In the genomic region with DNA sequence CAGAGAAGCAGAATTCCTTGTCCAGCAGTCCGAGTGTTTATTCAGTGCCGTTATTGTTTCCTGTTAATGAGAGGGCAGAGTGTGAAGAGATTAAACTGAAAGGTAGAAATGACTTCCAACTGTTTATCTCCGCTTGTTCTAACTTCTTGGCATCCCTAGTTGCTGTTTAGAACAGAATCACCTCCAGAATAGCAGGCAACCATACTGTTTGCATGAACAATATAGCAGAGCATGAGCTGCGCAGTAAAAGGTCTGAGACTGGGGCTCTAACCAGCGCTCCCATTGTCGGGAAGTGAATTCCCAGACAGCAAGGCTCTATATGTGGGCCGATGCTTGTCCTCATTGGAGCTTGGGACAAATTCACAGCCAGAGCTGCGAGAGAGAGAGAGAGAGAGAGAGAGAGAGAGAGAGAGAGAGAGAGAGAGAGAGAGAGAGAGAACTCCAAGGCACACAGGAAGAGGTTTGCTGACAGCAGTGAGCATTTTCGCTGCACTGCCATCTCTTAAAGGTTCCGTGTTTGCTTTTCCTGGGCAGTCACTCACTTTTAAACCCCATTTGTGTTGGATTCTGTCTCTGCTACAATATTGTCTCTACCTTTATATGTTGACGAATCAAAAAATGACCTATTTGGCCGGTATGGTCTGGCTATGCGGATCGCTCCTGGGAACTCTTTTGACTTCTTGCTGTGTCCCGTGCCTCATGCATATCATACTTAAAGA, we compare ENCODE assay signal across 8 mouse cellular contexts. TPM values are rescaled to one million over a fixed set of nuclear protein-coding genes. Genes with fewer than 3 reads are reported as not detected.
DNase-seq lines count a peak whose midpoint lies in the region; ATAC-seq and TF ChIP-seq lines count a peak whose summit lies in the region.

No protein-coding gene starts in this region.

- H3ac ChIP-seq in myocyte (ENCODE audit: control insufficient read depth, insufficient read length), result no peak overlapping the region

- H3K79me2 ChIP-seq in myocyte (ENCODE audit: control insufficient read depth, insufficient read depth), result no peaks in the 10 kb centered on the region

- peak overlapping the region; percentile 1; the same call in 1 of the 2 replicates for H3K4me3 ChIP-seq in kidney, embryonic 16.5 days (ENCODE audit: low read length)
- H3K4me3 ChIP-seq in heart, postnatal 0 days (ENCODE audit: low read depth, low read length), result peak overlapping the region; percentile 47
- no peak overlapping the region for H3K4me3 ChIP-seq in myocyte

- TF ChIP-seq EP300 in heart, postnatal 0 days (IDR thresholded peaks at IDR 0.05; ENCODE audit: low read depth), result no peak

- no peaks in the 10 kb centered on the region for H3K9me3 ChIP-seq in kidney, embryonic 16.5 days (ENCODE audit: low read length)
- H3K9me3 ChIP-seq in heart, postnatal 0 days (replicated peaks; ENCODE audit: control insufficient read depth, low read length), result no peaks in the 10 kb centered on the region

- WGBS in kidney, embryonic 16.5 days, result 54% methylated on average over 15 of the region's 15 CpGs
- 44% methylated on average over 15 of the region's 15 CpGs for WGBS in heart, postnatal 0 days

- H3K4me1 ChIP-seq in kidney, embryonic 16.5 days (ENCODE audit: insufficient read depth, low read length), result no peaks in the 10 kb centered on the region
- H3K4me1 ChIP-seq in heart, postnatal 0 days (ENCODE audit: control insufficient read depth, insufficient read depth), result 0 out of 2 replicates have a peak, but pooled peaks cover 4% of the 10 kb centered on the region

- no peak for TF ChIP-seq POLR2A in myocyte (IDR thresholded peaks at IDR 0.05; ENCODE audit: insufficient read length, low read depth)

- no peak overlapping the region for H3K9ac ChIP-seq in kidney, embryonic 16.5 days (replicated peaks; ENCODE audit: low read length)
- peak overlapping the region; percentile 59 for H3K9ac ChIP-seq in heart, postnatal 0 days (replicated peaks; ENCODE audit: low read depth, low read length)

- no peak for TF ChIP-seq CTCF in heart, postnatal 0 days (IDR thresholded peaks at IDR 0.05; ENCODE audit: low read depth)

- no peak for DNase-seq in kidney, postnatal 25 days
- DNase-seq in heart, postnatal 0 days (ENCODE audit: low spot score), result peak; percentile 16
- no peak for DNase-seq in cerebellum, adult 8-10 months
- no peak for DNase-seq in right cerebral cortex, postnatal 14 days

- H3K27ac ChIP-seq in kidney, embryonic 16.5 days (ENCODE audit: low read length), result no peak overlapping the region
- H3K27ac ChIP-seq in heart, postnatal 0 days (ENCODE audit: low read depth), result peak overlapping the region; percentile 72

- H3K27me3 ChIP-seq in kidney, embryonic 16.5 days (ENCODE audit: insufficient read depth, low read length), result no peaks in the 10 kb centered on the region
- no peaks in the 10 kb centered on the region for H3K27me3 ChIP-seq in heart, postnatal 0 days (ENCODE audit: control insufficient read depth, insufficient read depth, low read length)
- peaks cover 10% of the 10 kb centered on the region for H3K27me3 ChIP-seq in myocyte (ENCODE audit: control insufficient read depth, insufficient read depth, insufficient read length)

- ATAC-seq in kidney, embryonic 16.5 days (ENCODE audit: low FRiP score, low TSS enrichment), result no peak
- ATAC-seq in activated CD4-positive, CD25-positive, alpha-beta regulatory T cell, adult 4 months, result peak; percentile 27
- no peak for ATAC-seq in heart, postnatal 0 days (ENCODE audit: insufficient read depth, low read depth)
- ATAC-seq in monocyte, adult 5-6 weeks (replicated peaks; ENCODE audit: insufficient number of reproducible peaks, low FRiP score, low TSS enrichment, poor library complexity, severe bottlenecking), result no peak

- peak overlapping the region; percentile 35; the same call in 1 of the 2 replicates for H3K4me2 ChIP-seq in kidney, embryonic 16.5 days (replicated peaks; ENCODE audit: low read depth, low read length)
- peak overlapping the region; percentile 66 for H3K4me2 ChIP-seq in heart, postnatal 0 days (ENCODE audit: low read depth, low read length)
- H3K4me2 ChIP-seq in myocyte (ENCODE audit: low read depth), result peak overlapping the region; percentile 69

- H3K36me3 ChIP-seq in kidney, embryonic 16.5 days (ENCODE audit: insufficient read depth, low read length), result no peaks in the 10 kb centered on the region
- H3K36me3 ChIP-seq in heart, postnatal 0 days (replicated peaks; ENCODE audit: control insufficient read depth, insufficient read depth, low read length), result no peaks in the 10 kb centered on the region
- H3K36me3 ChIP-seq in myocyte (ENCODE audit: control insufficient read depth, insufficient read depth), result no peaks in the 10 kb centered on the region

TF ChIP-seq in myocyte, 11 proteins besides CTCF, POLR2A, EP300 and RAD21:
- no peak for TF ChIP-seq TCF12 (IDR thresholded peaks at IDR 0.05; ENCODE audit: insufficient read depth, poor library complexity, severe bottlenecking)
- TF ChIP-seq E2F4 (IDR thresholded peaks at IDR 0.05; ENCODE audit: insufficient read depth), result no peak
- TF ChIP-seq CEBPB (IDR thresholded peaks at IDR 0.05; ENCODE audit: insufficient read depth, poor library complexity, severe bottlenecking), result no peak
- no peak for TF ChIP-seq REST (IDR thresholded peaks at IDR 0.05; ENCODE audit: insufficient read depth, insufficient read length)
- no peak for TF ChIP-seq MYOD1 (IDR thresholded peaks at IDR 0.05; ENCODE audit: control insufficient read depth in 1 of 3, insufficient read length in 2 of 3, low read depth in 2 of 3)
- TF ChIP-seq MYOG (IDR thresholded peaks at IDR 0.05; ENCODE audit: control insufficient read depth in 1 of 3, insufficient read depth in 1 of 3, insufficient read length in 2 of 3, low read depth in 2 of 3), result no peak
- no peak for TF ChIP-seq MAX (IDR thresholded peaks at IDR 0.05; ENCODE audit: low read depth)
- TF ChIP-seq TCF3 (IDR thresholded peaks at IDR 0.05; ENCODE audit: insufficient read length, low read depth), result no peak
- no peak for TF ChIP-seq POLR2AphosphoS2 (IDR thresholded peaks at IDR 0.05; ENCODE audit: insufficient read length, low read depth)
- TF ChIP-seq SRF (IDR thresholded peaks at IDR 0.05; ENCODE audit: control insufficient read depth, insufficient read length, low read depth), result no peak
- no peak for TF ChIP-seq USF1 (IDR thresholded peaks at IDR 0.05; ENCODE audit: low read depth)

RNA-seq across cellular contexts. Expression of a gene that starts 3.5 kb away (rescaled TPM):
- 0.05 TPM in 1 of 2 replicates, not detected in the other for polyA plus RNA-seq in kidney, embryonic 16.5 days (2015; fragmentation: Nextera tagmentation; extraction: Ambion mirVana)
- 10 to 100 TPM; 10.1 to 14.4 TPM for polyA plus RNA-seq in activated CD4-positive, CD25-positive, alpha-beta regulatory T cell, adult 4 months (2017; shearing (Covaris generic))
- total RNA-seq in heart, postnatal 0 days (2014; rRNA removed; ENCODE audit: low replicate concordance), result 1.6 and 4.4 TPM in 2 replicates
- polyA plus RNA-seq in heart, postnatal 0 days (2015; fragmentation: Nextera tagmentation; extraction: Ambion mirVana), result 0.33 and 0.44 TPM in 2 replicates
- not detected for polyA plus RNA-seq in myocyte (2012; fragmentation: generic; extraction: Trizol)
- 12.7 to 31.6 TPM (median 16.9 TPM) in 3 replicates for total RNA-seq in monocyte, adult 5-6 weeks (2017)

RNA-seq across cellular contexts. Expression of a gene that starts 32.9 kb away (rescaled TPM):
- polyA plus RNA-seq in kidney, embryonic 16.5 days (2015; fragmentation: Nextera tagmentation; extraction: Ambion mirVana), result 2.5 and 3.1 TPM in 2 replicates
- polyA plus RNA-seq in activated CD4-positive, CD25-positive, alpha-beta regulatory T cell, adult 4 months (2017; shearing (Covaris generic)), result 100 to 1,000 TPM; 226 to 256 TPM
- 5.4 and 6.0 TPM in 2 replicates for total RNA-seq in heart, postnatal 0 days (2014; rRNA removed; ENCODE audit: low replicate concordance)
- 5.3 and 5.4 TPM in 2 replicates for polyA plus RNA-seq in heart, postnatal 0 days (2015; fragmentation: Nextera tagmentation; extraction: Ambion mirVana)
- polyA plus RNA-seq in myocyte (2012; fragmentation: generic; extraction: Trizol), result 0.05 TPM
- 13.6 to 60.0 TPM (median 22.9 TPM) in 3 replicates for total RNA-seq in monocyte, adult 5-6 weeks (2017)

Comparison
In these comparisons a context has a peak if more than half of its experiments do, and no peak if none do; other contexts are left out.
1. RNA of a gene that starts 32.9 kb away (polyA plus RNA-seq): 226 to 256 TPM in activated CD4-positive, CD25-positive, alpha-beta regulatory T cell, adult 4 months; 5.3 to 5.4 TPM in heart, postnatal 0 days, 2.5 to 3.1 TPM in kidney, embryonic 16.5 days and 0.05 TPM in myocyte (single experiment); every median in the first group is over 10 times any median in the second.
2. Peak in every context shown above with its lines, with median percentiles within 50 percentile points of each other: H3K4me2 ChIP-seq.